Mouse (Mus musculus) thymus, postnatal 0 days (tissue): Measurements from ENCODE around the gene Slpi. TPM values are rescaled to one million over a fixed set of nuclear protein-coding genes. Genes with fewer than 3 reads are reported as not detected.
"Not testable (repeated sequence)": the region's sequence is repeated elsewhere in the genome, so short reads cannot be mapped to it uniquely, and the experiment has no call there.

Source experiments
- DNase-seq: peaks from one replicate; pipeline ENCODE4 v3.0.0-alpha.2; 2015; ENCODE audit warnings: low spot score
- polyA plus RNA-seq: library from polyadenylated mRNA; unstranded; fragments of >200 nt; fragmentation: Nextera tagmentation; extraction: Ambion mirVana; gene quantifications from 2 replicates; pipeline ENCODE4 v1.2.1, GENCODE M21; 2015

Gene Slpi
- polyA plus RNA-seq, 1 experiment from 2014 or later, result 9.8 TPM

DNA sequence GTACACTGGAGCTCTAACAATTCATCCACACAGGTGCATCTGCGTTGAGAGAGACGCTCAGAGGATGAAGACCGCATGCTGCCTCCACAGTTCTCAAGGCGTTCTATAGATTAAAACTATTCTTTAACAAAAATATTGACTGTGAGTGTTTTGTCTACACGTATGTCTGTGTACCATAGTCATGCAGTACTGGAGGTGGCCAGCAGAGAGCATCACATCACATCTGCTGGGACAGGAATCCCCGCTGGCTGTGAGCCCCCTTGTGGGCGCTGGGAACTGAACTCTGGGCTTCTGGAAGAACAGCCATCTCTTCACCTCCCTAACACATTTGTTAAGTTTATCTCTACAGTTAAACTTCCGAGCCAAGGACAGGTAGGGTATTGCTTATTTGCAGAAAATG lies 7.2 kb downstream of the Slpi start:
- DNase-seq, result peak; percentile 7

- no peak for DNase-seq
Observed at GRCm38 (mm10) chr2:164377478-164378426, 11.1 kb downstream of the Slpi start.

DNA sequence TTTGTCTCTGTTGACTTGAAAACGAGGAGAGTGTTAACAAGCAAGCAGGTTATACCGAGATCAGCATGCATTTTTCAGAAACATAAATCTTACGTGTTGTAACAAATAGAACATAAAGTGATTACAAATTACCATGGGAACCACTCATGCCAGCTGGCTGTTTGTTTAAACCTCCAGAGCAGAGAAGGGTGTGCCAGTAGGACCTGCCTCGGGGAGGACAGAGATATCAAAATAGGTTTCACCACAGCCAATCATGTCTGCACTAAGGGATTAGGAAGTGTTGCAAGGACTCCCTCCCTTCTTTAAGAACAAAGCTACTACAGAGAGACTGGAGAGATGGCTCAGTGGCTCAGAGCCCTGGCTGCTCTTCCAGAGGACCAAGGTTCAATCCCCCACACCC lies 15.7 kb downstream of the Slpi start:
- DNase-seq, result no peak

DNA sequence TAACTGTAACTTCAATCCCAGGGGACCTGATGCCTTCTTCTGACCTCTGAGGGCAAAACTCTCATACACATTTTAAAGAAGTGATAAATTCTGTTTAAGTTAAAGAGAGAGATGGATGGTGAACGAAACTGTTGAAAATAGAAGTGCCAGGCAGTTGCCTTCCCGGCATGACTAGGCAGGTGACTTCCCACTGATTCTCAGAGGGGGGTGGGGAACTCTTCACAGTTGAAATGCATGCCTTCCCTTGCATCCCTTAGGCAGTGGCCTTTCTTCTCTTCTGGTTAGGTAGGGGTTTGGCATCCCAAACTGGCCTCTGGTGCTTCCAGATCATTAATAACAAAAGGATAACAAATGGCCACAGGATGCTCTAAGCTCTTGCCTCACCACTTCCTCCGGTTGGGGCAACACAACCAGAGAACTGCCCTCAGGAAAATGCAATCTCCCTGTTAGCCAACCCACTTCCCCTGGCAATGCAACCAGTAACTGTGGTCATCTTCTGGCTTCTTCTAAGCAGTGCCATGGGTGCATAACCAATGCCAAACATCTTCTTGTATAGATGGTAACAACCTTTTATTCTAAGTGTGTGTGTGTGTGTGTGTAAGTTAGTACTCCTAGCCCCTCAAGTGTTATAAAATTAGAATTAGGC lies 16.4 kb downstream of the Slpi start:
- DNase-seq, result no peak

- DNase-seq, result no peak
Observed at GRCm38 (mm10) chr2:164371371-164371770, 17.5 kb downstream of the Slpi start.

DNA sequence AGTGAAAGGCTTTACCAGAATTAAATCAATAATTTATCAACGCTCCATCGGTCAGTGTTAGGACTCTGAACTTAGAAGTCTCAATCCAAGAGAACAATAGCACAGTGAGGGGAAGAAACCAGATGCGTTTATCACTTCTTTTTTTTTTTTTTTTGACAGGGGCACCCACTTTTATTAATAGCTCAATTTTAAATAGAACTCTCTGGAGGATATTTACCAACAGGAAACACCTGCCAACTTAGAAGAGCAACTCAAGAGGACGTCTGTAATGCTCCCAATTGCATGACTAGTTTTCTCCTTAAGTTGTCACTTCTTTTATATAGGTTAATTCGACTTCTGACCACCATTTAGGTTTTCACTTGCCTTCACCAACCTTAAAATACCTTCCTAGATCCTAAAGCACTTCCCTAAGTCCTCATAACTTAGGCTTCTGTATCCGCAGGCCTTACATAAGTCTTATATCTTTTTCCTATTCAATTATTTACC lies 20.2 kb downstream of the Slpi start:
- no peak for DNase-seq

DNA sequence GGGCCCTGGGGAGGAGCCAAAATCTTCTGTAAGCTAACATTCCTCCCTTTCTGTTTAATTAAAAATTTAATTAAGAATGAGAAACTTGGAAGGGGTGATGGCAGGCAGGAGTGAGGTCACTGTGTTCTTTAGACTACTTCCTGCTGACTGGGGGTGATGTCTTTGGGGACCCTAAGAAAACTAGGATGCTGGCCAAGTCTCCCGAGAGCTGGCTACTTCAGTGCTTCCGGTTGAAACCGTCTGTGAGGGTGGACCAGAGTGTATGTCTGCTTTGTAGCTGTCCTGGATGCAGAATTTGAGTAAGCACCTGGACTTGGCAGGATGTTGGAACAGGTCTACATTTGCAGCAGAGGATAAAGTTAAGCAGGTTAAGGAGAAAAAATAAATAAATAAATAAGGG lies 21.9 kb downstream of the Slpi start:
- DNase-seq, result no peak

- no peak for DNase-seq
Observed at GRCm38 (mm10) chr2:164360974-164361657, 27.8 kb downstream of the Slpi start.

DNA sequence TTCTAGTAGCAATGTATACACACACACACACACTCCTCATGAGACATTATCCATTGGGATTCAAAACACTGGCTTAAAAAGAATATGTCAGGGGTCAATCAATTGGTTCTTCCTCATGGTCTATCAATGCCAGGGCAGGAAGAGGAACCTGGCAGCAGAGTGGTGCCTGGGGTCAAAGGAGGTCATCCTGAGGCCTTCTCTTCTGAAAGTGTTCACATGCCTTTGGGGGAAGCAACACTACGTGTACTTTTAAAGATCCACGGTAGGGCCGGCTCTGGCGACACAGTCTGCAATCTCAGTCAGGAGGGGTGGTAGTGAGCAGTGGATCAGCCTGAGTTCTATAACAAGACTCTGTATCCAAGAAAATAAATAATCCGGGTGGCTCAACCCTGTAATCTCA lies 29.2 kb downstream of the Slpi start:
- no peak for DNase-seq

DNA sequence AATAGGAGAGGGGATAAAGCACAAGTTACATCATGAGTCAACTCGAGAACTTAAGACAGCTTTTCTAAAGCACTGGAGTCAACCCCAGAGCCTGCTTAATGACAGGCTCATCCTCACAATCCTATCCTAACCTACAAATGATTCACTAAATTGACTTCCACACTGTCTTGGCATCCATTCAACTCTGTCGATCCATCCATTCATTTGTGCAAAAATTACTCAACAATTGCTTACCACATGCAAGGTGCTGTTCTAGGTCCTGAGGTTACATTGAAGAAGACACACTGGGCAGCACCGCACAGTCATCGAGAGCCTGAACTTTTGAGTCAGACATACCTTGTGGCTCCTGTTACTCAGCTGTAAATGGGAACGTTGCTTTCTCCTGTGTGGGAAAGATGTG lies 29.9 kb downstream of the Slpi start:
- no peak for DNase-seq

GRCm38 (mm10) chr2:164358373-164358772 lies 30.5 kb downstream of the Slpi start:
- no peak for DNase-seq

GRCm38 (mm10) chr2:164356177-164356967 lies 32.5 kb downstream of the Slpi start:
- DNase-seq, result no peak

DNA sequence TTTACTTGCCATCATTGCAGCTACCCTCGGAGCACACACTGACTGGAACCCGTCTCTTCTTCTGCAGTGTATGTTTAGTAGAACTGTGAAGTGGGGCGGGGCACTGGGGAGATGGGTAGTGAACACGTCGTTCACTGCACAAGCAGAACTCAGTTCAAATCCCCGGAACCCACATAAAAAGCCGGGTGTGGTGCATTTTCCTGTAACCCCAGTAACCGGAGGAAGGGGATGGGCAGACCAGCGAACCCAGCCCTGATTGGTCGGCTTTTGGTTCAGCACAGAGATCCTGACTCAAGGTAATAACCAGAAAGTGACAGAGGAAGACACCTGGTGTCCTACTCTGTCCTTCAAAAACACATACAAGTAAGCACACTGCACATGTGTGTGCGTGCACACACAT lies 35.5 kb downstream of the Slpi start:
- DNase-seq, result no peak

GRCm38 (mm10) chr2:164352697-164353096 lies 36.2 kb downstream of the Slpi start:
- DNase-seq, result no peak

GRCm38 (mm10) chr2:164348980-164349379 lies 39.9 kb downstream of the Slpi start:
- DNase-seq, result peak; percentile 28

DNA sequence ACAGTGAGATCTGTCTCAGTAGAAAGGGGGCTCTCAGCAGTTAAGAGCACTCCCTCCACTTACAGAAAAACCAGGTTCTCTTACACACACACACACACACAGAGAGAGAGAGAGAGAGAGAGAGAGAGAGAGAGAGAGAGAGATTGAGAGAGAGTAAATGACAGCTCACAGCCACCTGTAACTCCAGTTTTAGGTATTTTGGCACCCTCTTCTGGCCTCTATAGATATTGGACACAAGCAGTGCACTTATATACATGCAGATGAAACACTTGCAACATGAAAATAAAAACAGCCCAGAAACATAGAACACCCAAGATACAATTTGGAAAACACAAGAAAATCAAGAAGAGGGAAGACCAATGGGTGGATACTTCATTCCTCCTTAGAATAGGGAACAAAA lies 41.2 kb downstream of the Slpi start:
- not testable (repeated sequence) for DNase-seq

DNA sequence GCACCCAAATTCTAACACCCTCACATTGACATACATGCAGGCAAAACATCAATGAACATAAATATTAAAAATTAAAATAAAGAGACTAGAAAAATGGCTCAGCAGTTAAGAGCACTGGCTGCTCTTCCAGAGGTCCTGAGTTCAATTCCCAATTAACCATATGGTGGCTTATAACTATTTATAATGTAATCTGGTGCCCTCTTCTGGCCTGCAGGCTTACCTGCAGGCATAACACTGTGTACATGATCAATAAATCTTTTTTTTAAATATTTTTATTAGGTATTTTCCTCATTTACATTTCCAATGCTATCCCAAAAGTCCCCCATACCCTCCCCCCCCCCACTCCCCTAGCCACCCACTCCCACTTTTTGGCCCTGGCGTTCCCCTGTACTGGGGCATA lies 45.2 kb downstream of the Slpi start:
- not testable (repeated sequence) for DNase-seq

DNA sequence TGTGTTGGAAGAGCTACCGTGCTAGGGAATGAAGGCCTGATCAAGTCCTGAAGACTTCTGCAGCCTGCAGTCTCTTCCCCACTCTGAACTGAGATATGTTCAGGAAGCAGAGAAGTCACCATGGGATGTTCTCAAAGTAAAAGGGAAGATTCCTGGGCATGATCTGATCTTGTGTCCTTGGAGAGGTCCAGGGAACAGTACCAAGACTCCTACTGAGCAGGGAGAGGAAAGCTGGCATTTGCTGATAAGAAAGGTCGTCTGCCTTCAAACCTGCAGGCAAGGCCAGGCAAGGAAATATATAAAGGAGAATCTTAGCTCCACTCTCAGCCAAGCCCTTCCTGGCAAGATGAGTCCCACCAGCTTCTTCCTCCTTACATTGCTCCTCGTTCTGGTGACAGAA lies 56.5 kb downstream of the Slpi start, which contains the start of gene Svs5:
Svs5 (plus strand) TSS at position 301 of the 400 bp plus-strand sequence.
- DNase-seq, result not testable (repeated sequence)

DNA sequence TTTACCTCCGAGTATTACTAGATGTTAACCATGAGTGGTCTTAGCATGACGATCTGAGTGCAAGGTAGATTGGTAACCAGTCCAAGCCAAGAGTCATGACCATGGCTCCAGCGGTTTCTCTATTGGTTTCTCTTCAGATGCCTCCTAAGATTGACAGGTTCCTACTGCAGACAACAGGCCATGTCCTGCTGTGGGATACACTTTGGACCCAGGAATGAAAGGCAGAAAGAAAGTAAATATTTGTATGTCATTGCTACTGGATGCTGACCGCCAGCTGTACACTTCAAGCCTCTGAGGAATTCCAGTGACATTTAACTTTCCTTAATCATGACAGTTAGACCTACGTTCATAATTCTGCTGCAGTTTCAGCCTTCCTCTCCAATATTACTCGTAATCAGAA lies 67.9 kb downstream of the Slpi start:
- DNase-seq, result no peak

- DNase-seq, result not testable (repeated sequence)
Observed at GRCm38 (mm10) chr2:164316451-164316850, 72.4 kb downstream of the Slpi start, which contains the start of gene Svs6. Svs6 (plus strand) TSS chr2:164316751.

GRCm38 (mm10) chr2:164315460-164315859 lies 73.4 kb downstream of the Slpi start:
- DNase-seq, result not testable (repeated sequence)
